Mouse (Mus musculus) forebrain, embryonic 16.5 days (tissue): ENCODE measurements around the gene Ttll8. TPM values are rescaled to one million over a fixed set of nuclear protein-coding genes. Genes with fewer than 3 reads are reported as not detected.

Experiments used
- ATAC-seq: fragments of 200-750 bp; cut with Nextera tagmentation; 2 replicates; pipeline ENCODE4 v1.8.0; 2017; ENCODE audit warnings: mild to moderate bottlenecking, moderate library complexity
- H3K27ac ChIP-seq: fragments of 300-500 bp; sonication (generic); 2 replicates; pipeline ENCODE4 v1.5.1; 2014; ENCODE audit warnings: low read length, control low read depth
- H3K27me3 ChIP-seq: fragments of 300-500 bp; sonication (generic); replicated peaks from 2 replicates; pipeline ENCODE4 v1.6.1; 2014; ENCODE audit warnings: low read length; ENCODE audit not compliant: control insufficient read depth, insufficient read depth
- H3K36me3 ChIP-seq: fragments of 300-500 bp; sonication (generic); 2 replicates; pipeline ENCODE4 v1.6.1; 2014; ENCODE audit not compliant: control insufficient read depth, insufficient read depth
- H3K4me1 ChIP-seq: fragments of 300-500 bp; sonication (generic); replicated peaks from 2 replicates; pipeline ENCODE4 v1.6.1; 2014; ENCODE audit warnings: low read length; ENCODE audit not compliant: control insufficient read depth, insufficient read depth
- H3K4me2 ChIP-seq: fragments of 300-500 bp; sonication (generic); 2 replicates; pipeline ENCODE4 v1.6.1; 2014; ENCODE audit warnings: mild to moderate bottlenecking, low read length, control low read depth
- H3K4me3 ChIP-seq: fragments of 300-500 bp; sonication (generic); replicated peaks from 2 replicates; pipeline ENCODE4 v1.5.1; 2014; ENCODE audit warnings: mild to moderate bottlenecking, low read length, control low read depth
- H3K9ac ChIP-seq: fragments of 300-500 bp; sonication (generic); replicated peaks from 2 replicates; pipeline ENCODE4 v1.6.1; 2014; ENCODE audit warnings: low read depth, low read length, control low read depth
- H3K9me3 ChIP-seq: fragments of 300-500 bp; sonication (generic); 2 replicates; pipeline ENCODE4 v1.6.1; 2016; ENCODE audit warnings: low read length; ENCODE audit not compliant: control insufficient read depth
- WGBS: fragments of 180-500 bp; shearing (Covaris S2); extraction: QIAGEN DNeasy Blood & Tissue Kit; methylation state at CpG from one replicate; pipeline ENCODE4 v1.1.7; 2014; 5-methylcytosine and 5-hydroxymethylcytosine counted together
- polyA plus RNA-seq: library from polyadenylated mRNA; unstranded; fragments of >200 nt; fragmentation: Nextera tagmentation; extraction: Ambion mirVana; gene quantifications from 2 replicates; pipeline ENCODE4 v1.2.1, GENCODE M21; 2015

Gene Ttll8
- polyA plus RNA-seq, 1 experiment from 2014 or later, result 0.08 TPM

DNA sequence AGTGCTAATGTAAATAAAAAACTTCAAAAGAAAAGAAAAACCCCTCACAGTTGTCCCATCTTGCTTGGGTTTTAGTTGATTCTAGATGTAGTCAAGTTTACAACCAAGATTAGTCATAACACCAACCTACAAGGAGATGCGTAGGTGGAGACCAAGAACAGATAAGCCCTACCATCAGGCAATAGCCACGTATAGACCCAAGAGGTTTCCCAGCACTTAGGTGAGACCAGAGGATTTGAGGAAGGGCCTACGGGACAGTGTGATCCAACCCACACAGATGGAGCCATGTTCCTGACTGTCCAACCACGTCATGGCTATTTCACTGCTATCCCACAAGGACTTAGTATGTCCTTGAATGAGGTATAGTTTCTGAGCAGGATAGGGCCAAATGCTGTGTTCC, 18.1 kb upstream of the Ttll8 start:
- Histone ChIP-seq H3K27me3 (no peaks in the 10 kb centered on the region), H3K9me3 (no peaks in the 10 kb centered on the region), H3K36me3 (no peaks in the 10 kb centered on the region), H3K4me3 (no peak overlapping the region), H3K4me1 (no peaks in the 10 kb centered on the region), H3K4me2 (no peak overlapping the region), H3K9ac (no peak overlapping the region), H3K27ac (no peak overlapping the region)
- WGBS, result 90% methylated on average over 4 of the region's 4 CpGs
- no peak for ATAC-seq

DNA sequence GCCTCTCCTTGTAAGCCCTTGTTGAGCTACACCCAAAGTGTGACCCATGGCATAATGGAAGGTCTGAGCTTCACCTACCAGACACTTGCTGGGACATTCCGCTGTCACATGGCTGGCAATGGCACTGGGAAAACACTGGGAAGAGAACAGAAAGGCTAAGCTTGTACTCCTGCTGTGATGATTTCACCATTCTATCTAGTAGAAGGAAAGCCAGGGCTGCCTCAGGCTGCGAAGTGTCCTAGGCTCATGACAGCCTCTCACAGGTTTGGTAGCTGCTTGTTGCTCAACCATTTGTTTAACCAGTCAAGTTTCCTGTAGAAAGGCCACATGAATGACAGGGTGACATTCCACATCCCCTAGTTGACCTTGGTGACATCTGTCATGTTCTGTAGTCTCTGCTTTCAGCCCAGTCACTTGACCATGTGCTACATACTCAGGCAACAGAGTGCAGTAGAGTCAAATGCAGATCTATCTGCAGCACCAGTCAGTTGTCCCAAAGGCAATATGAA, 9.9 kb upstream of the Ttll8 start:
- no peaks in the 10 kb centered on the region for H3K4me1 ChIP-seq
- H3K4me3 ChIP-seq, result no peak overlapping the region
- H3K27ac ChIP-seq, result no peak overlapping the region
- WGBS, result 93% methylated on average over 2 of the region's 2 CpGs
- no peak overlapping the region for H3K4me2 ChIP-seq
- no peaks in the 10 kb centered on the region for H3K9me3 ChIP-seq
- no peaks in the 10 kb centered on the region for H3K36me3 ChIP-seq
- no peaks in the 10 kb centered on the region for H3K27me3 ChIP-seq
- H3K9ac ChIP-seq, result no peak overlapping the region
- ATAC-seq, result no peak

- Histone ChIP-seq H3K4me3 (no peak overlapping the region), H3K36me3 (no peaks in the 10 kb centered on the region), H3K27me3 (no peaks in the 10 kb centered on the region), H3K4me1 (peaks cover 8% of the 10 kb centered on the region), H3K9me3 (no peaks in the 10 kb centered on the region), H3K27ac (no peak overlapping the region), H3K9ac (no peak overlapping the region), H3K4me2 (no peak overlapping the region)
- 89% methylated on average over 4 of the region's 4 CpGs for WGBS
- no peak for ATAC-seq
These were observed 3.3 kb upstream of the Ttll8 start for GRCm38 (mm10) chr15:88957522-88957921.

DNA sequence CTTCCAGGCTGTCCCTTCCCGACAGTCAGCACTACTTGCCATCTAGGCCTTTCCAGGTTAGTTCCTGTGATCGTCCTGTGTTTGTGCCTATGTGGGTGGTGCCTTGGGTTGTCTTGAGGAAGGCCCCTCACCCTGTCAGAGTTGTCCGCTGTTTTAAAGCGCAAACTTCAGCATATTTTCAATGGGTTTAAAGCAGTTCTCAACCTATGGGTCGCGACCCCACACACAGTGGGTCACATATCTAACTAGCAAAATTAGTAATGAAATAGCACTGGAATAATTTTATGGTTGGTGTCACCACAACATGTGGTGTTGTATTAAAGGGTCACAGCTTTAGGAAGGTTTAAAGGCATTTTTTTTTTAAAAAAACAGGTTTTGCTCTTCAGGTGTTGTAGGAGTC, 1.1 kb upstream of the Ttll8 start:
- H3K4me3 ChIP-seq, result no peak overlapping the region
- ATAC-seq, result no peak
- no peaks in the 10 kb centered on the region for H3K36me3 ChIP-seq
- WGBS, result 83% methylated on average over 6 of the region's 6 CpGs
- H3K27ac ChIP-seq, result no peak overlapping the region
- H3K4me2 ChIP-seq, result no peak overlapping the region
- H3K27me3 ChIP-seq, result no peaks in the 10 kb centered on the region
- H3K4me1 ChIP-seq, result peaks cover 8% of the 10 kb centered on the region
- H3K9ac ChIP-seq, result no peak overlapping the region
- H3K9me3 ChIP-seq, result no peaks in the 10 kb centered on the region

- H3K4me3 ChIP-seq, result no peak overlapping the region
- H3K27me3 ChIP-seq, result no peaks in the 10 kb centered on the region
- no peak overlapping the region for H3K9ac ChIP-seq
- ATAC-seq, result no peak
- no peak overlapping the region for H3K4me2 ChIP-seq
- peaks cover 8% of the 10 kb centered on the region for H3K4me1 ChIP-seq
- no peaks in the 10 kb centered on the region for H3K36me3 ChIP-seq
- WGBS, result 76% methylated on average over 4 of the region's 4 CpGs
- no peaks in the 10 kb centered on the region for H3K9me3 ChIP-seq
- no peak overlapping the region for H3K27ac ChIP-seq
These were observed 3.0 kb downstream of the Ttll8 start for GRCm38 (mm10) chr15:88951246-88951645.

GRCm38 (mm10) chr15:88946851-88947250, 7.4 kb downstream of the Ttll8 start:
- H3K9ac ChIP-seq, result no peak overlapping the region

GRCm38 (mm10) chr15:88943896-88944551, 10.2 kb downstream of the Ttll8 start:
- Histone ChIP-seq H3K36me3 (no peaks in the 10 kb centered on the region), H3K4me3 (no peak overlapping the region), H3K27ac (no peak overlapping the region), H3K4me2 (no peak overlapping the region), H3K9me3 (no peaks in the 10 kb centered on the region), H3K4me1 (no peaks in the 10 kb centered on the region), H3K9ac (no peak overlapping the region), H3K27me3 (no peaks in the 10 kb centered on the region)
- ATAC-seq, result no peak
- 68% methylated on average over 5 of the region's 5 CpGs for WGBS

More at GRCm38 (mm10) chr15:88946851-88947250, 7.4 kb downstream of the Ttll8 start:
- no peaks in the 10 kb centered on the region for H3K9me3 ChIP-seq
- no peak for ATAC-seq
- no peak overlapping the region for H3K4me2 ChIP-seq
- H3K4me1 ChIP-seq, result no peaks in the 10 kb centered on the region
- no peak overlapping the region for H3K4me3 ChIP-seq
- H3K36me3 ChIP-seq, result no peaks in the 10 kb centered on the region
- no peaks in the 10 kb centered on the region for H3K27me3 ChIP-seq
- WGBS, result 61% methylated on average over 6 of the region's 6 CpGs
- H3K27ac ChIP-seq, result no peak overlapping the region

GRCm38 (mm10) chr15:88942783-88943182, 11.4 kb downstream of the Ttll8 start:
- Histone ChIP-seq H3K9ac (no peak overlapping the region), H3K27ac (no peak overlapping the region), H3K9me3 (no peaks in the 10 kb centered on the region), H3K36me3 (no peaks in the 10 kb centered on the region), H3K4me2 (no peak overlapping the region), H3K4me1 (no peaks in the 10 kb centered on the region), H3K27me3 (no peaks in the 10 kb centered on the region), H3K4me3 (no peak overlapping the region)
- 81% methylated on average over 5 of the region's 5 CpGs for WGBS
- ATAC-seq, result no peak

DNA sequence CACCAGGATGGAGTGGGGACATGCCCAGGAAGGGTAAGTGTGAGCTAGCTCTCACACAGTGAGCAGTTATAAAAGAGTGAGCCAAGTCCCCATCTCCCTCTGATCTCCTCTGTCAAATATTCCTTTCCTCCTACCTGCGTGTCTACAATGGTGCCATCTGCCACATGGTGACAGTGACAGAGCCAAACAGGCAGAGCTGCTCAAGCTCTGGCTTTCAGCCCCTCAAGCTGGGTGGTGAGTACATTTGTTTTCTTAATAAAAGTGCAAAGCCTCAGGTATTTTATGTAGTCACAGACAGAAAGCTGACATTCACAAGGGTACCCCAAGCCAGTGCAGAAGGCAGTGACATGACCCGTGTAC, 16.9 kb downstream of the Ttll8 start:
- ATAC-seq, result no peak
- Histone ChIP-seq H3K9ac (no peak overlapping the region), H3K27ac (no peak overlapping the region), H3K36me3 (no peaks in the 10 kb centered on the region), H3K27me3 (no peaks in the 10 kb centered on the region), H3K4me3 (no peak overlapping the region), H3K4me1 (no peaks in the 10 kb centered on the region), H3K9me3 (no peaks in the 10 kb centered on the region), H3K4me2 (no peak overlapping the region)
- 82% methylated on average over 2 of the region's 2 CpGs for WGBS
